Mouse (Mus musculus) hematopoietic stem cell, adult 5-6 weeks (primary cell): ENCODE results near the gene Olfr215. TPM values are rescaled to one million over a fixed set of nuclear protein-coding genes. Genes with fewer than 3 reads are reported as not detected.

Source experiments
- total RNA-seq: library from RNA; stranded (forward); fragments of 172-1452, 232-1000 nt; gene quantifications from 2 replicates; pipeline ENCODE4 v1.2.3, GENCODE M21; 2017

Gene Olfr215
- total RNA-seq, 1 experiment from 2014 or later: not detected

Other genes starting within 250 kb of the Olfr215 start
- 12.9 and 34.2 TPM in 2 replicates for gene March8, start 246.2 kb downstream of the Olfr215 start, total RNA-seq
- 10.5 and 15.2 TPM in 2 replicates for gene Alox5, start 123.0 kb downstream of the Olfr215 start, total RNA-seq
- not detected in 2 replicates for gene Olfr211, start 95.1 kb downstream of the Olfr215 start, total RNA-seq
- gene Olfr212, start 77.7 kb downstream of the Olfr215 start, total RNA-seq: not detected in 2 replicates
- gene Olfr213, start 45.7 kb downstream of the Olfr215 start, total RNA-seq: not detected in 2 replicates
- gene Gm5580, start 33.1 kb downstream of the Olfr215 start, total RNA-seq: 0.15 and 0.81 TPM in 2 replicates
- gene Olfr214, start 30.0 kb downstream of the Olfr215 start, total RNA-seq: not detected in 2 replicates
- gene Zfp422, start 44.8 kb upstream of the Olfr215 start, total RNA-seq: 73.9 and 95.2 TPM in 2 replicates
- gene Depp1, start 66.4 kb upstream of the Olfr215 start, total RNA-seq: 0.75 and 1.7 TPM in 2 replicates
- gene Rassf4, start 89.8 kb upstream of the Olfr215 start, total RNA-seq: 11.0 and 20.5 TPM in 2 replicates
- 0.19 TPM in 1 of 2 replicates, not detected in the other for gene Tmem72, start 132.7 kb upstream of the Olfr215 start, total RNA-seq